Mouse (Mus musculus) forebrain, embryonic 13.5 days (tissue): ENCODE measurements at regions not wholly inside any gene's neighbourhood (a gene's known extent, or its start where the extent isn't known, plus 50 kb on each side); places are given as distances from the start of the nearest gene placed in this dataset.
"Not testable (repeated sequence)": the region's sequence is repeated elsewhere in the genome, so short reads cannot be mapped to it uniquely, and the experiment has no call there.

Source experiments
- ATAC-seq: fragments of 200-750 bp; cut with Nextera tagmentation; 2 replicates; pipeline ENCODE4 v1.8.0; 2017
- H3K27ac ChIP-seq: fragments of 300-500 bp; sonication (generic); 2 replicates; pipeline ENCODE4 v1.5.1; 2015; ENCODE audit warnings: inconsistent platforms, mild to moderate bottlenecking, moderate library complexity
- H3K27me3 ChIP-seq: fragments of 300-500 bp; sonication (generic); 2 replicates; pipeline ENCODE4 v1.6.1; 2015; ENCODE audit warnings: mild to moderate bottlenecking, inconsistent platforms
- H3K36me3 ChIP-seq: fragments of 300-500 bp; sonication (generic); 2 replicates; pipeline ENCODE4 v1.6.1; 2015; ENCODE audit warnings: mild to moderate bottlenecking, inconsistent platforms; ENCODE audit not compliant: poor library complexity, severe bottlenecking
- H3K4me1 ChIP-seq: fragments of 300-500 bp; sonication (generic); 2 replicates; pipeline ENCODE4 v1.6.1; 2015; ENCODE audit warnings: inconsistent platforms
- H3K4me2 ChIP-seq: fragments of 300-500 bp; sonication (generic); 2 replicates; pipeline ENCODE4 v1.6.1; 2015; ENCODE audit warnings: inconsistent platforms, mild to moderate bottlenecking, moderate library complexity
- H3K4me3 ChIP-seq: fragments of 300-500 bp; sonication (generic); 2 replicates; pipeline ENCODE4 v1.5.1; 2015; ENCODE audit warnings: mild to moderate bottlenecking, inconsistent platforms
- H3K9ac ChIP-seq: fragments of 300-500 bp; sonication (generic); 2 replicates; pipeline ENCODE4 v1.6.1; 2015; ENCODE audit warnings: mild to moderate bottlenecking, inconsistent platforms
- H3K9me3 ChIP-seq: fragments of 300-500 bp; sonication (generic); replicated peaks from 2 replicates; pipeline ENCODE4 v1.6.1; 2016; ENCODE audit warnings: inconsistent platforms
- WGBS: fragments of 180-500 bp; shearing (Covaris S2); methylation state at CpG from one replicate; pipeline ENCODE4 v1.1.7; 2015; 5-methylcytosine and 5-hydroxymethylcytosine counted together

GRCm38 (mm10) chr5:45382804-45383203 lies 67.2 kb downstream of the Qdpr start:
- Histone ChIP-seq H3K4me3 (no peak overlapping the region), H3K27ac (no peak overlapping the region), H3K4me2 (no peak overlapping the region), H3K9ac (no peak overlapping the region), H3K9me3 (no peaks in the 10 kb centered on the region), H3K27me3 (no peaks in the 10 kb centered on the region), H3K4me1 (no peaks in the 10 kb centered on the region), H3K36me3 (no peaks in the 10 kb centered on the region)
- no peak for ATAC-seq
- WGBS = 90% methylated on average over 2 of the region's 2 CpGs

DNA sequence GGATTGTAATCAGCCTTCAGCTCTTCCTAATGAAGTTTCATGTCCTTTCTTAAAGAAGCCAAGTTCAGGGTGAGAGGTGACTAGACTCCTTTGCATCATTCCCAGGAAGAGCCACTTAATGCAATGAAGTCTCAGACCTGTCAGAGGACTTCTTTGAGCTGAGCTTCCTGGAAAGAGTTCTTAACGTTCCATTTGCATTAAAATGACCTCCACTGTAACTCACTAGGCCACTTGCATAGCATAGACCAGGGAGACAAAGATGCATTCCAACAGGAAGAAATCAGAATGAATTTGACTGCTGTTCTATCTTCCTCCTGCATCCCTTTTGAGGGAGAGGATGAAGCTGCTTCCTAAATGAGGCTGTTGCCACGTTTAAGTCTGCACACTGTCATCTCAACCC lies 71.5 kb downstream of the Qdpr start:
- H3K4me3 ChIP-seq = no peak overlapping the region
- H3K9me3 ChIP-seq = no peaks in the 10 kb centered on the region
- H3K9ac ChIP-seq = no peak overlapping the region
- WGBS = 9% methylated on average over 2 of the region's 2 CpGs
- H3K27me3 ChIP-seq = no peaks in the 10 kb centered on the region
- no peaks in the 10 kb centered on the region for H3K36me3 ChIP-seq
- no peaks in the 10 kb centered on the region for H3K4me1 ChIP-seq
- no peak overlapping the region for H3K4me2 ChIP-seq
- no peak overlapping the region for H3K27ac ChIP-seq
- ATAC-seq = no peak

GRCm38 (mm10) chr5:45373069-45373468 lies 77.0 kb downstream of the Qdpr start:
- no peaks in the 10 kb centered on the region for H3K9me3 ChIP-seq
- no peaks in the 10 kb centered on the region for H3K27me3 ChIP-seq
- no peaks in the 10 kb centered on the region for H3K4me1 ChIP-seq
- WGBS = 89% methylated on average over 2 of the region's 2 CpGs
- no peak for ATAC-seq
- no peak overlapping the region for H3K4me3 ChIP-seq
- H3K4me2 ChIP-seq = no peak overlapping the region
- no peak overlapping the region for H3K9ac ChIP-seq
- H3K27ac ChIP-seq = no peak overlapping the region
- no peaks in the 10 kb centered on the region for H3K36me3 ChIP-seq

- 88% methylated on average over 6 of the region's 6 CpGs for whole genome bisulfite sequencing
- Histone ChIP-seq H3K4me1 (no peaks in the 10 kb centered on the region), H3K9ac (no peak overlapping the region), H3K9me3 (no peaks in the 10 kb centered on the region), H3K27ac (no peak overlapping the region), H3K4me2 (no peak overlapping the region), H3K27me3 (no peaks in the 10 kb centered on the region), H3K36me3 (no peaks in the 10 kb centered on the region), H3K4me3 (no peak overlapping the region)
- ATAC-seq = no peak
Measured at GRCm38 (mm10) chr5:45368451-45368850, 81.6 kb downstream of the Qdpr start.

GRCm38 (mm10) chr5:45360189-45360588 lies 89.8 kb downstream of the Qdpr start:
- no peaks in the 10 kb centered on the region for H3K36me3 ChIP-seq
- H3K27me3 ChIP-seq = no peaks in the 10 kb centered on the region
- H3K9me3 ChIP-seq = no peaks in the 10 kb centered on the region
- H3K27ac ChIP-seq = no peak overlapping the region
- H3K4me3 ChIP-seq = no peak overlapping the region
- no peak overlapping the region for H3K9ac ChIP-seq
- H3K4me1 ChIP-seq = no peaks in the 10 kb centered on the region
- H3K4me2 ChIP-seq = no peak overlapping the region
- no peak for ATAC-seq

DNA sequence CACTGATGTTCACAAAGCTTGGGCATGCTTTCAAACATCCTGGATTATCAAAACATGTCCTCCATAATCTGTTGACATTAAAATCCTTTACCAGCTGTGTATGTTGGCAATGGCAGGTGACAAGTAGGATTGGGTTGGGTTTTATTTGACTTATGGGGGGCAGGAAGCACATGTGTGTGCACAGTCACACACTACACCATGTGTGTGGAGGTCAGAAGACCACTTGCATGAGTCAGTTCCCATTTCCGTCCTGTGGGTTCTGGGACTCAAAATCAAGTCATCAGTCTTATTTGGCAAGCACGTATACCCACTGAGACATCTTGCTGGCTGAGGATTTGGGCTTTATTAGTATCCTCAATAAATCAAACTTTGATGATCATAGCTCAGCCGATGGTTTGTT lies 109.6 kb downstream of the Qdpr start:
- ATAC-seq = no peak

DNA sequence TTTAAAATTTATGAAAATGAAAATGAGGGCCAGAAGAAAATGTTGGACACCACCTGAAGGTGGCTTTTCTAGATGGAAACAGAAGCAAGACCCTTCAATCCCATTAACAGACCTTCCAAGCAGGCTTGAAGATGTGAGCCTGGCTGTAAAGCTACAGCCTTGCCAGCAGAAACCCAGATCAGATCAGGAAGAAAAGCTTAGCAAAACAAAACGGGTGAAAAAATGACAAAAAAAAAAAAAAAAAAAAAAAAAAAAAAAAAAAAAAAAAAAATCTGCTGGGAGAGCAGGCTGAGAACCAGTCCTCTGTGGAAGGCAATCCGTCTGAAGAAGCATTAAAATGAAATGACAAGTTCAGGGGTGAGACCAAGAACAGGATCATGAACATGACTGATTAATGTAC lies 113.2 kb downstream of the Qdpr start:
- Histone ChIP-seq H3K27ac (no peak overlapping the region), H3K9me3 (no peaks in the 10 kb centered on the region), H3K9ac (no peak overlapping the region), H3K4me1 (no peaks in the 10 kb centered on the region), H3K4me3 (no peak overlapping the region), H3K27me3 (no peaks in the 10 kb centered on the region), H3K36me3 (no peaks in the 10 kb centered on the region), H3K4me2 (no peak overlapping the region)
- WGBS = 80% methylated on average over 2 of the region's 2 CpGs
- ATAC-seq = no peak

More for the DNA sequence above, 109.6 kb downstream of the Qdpr start:
- Histone ChIP-seq H3K27ac (no peak overlapping the region), H3K4me2 (no peak overlapping the region), H3K4me3 (no peak overlapping the region), H3K4me1 (no peaks in the 10 kb centered on the region), H3K9ac (no peak overlapping the region), H3K36me3 (no peaks in the 10 kb centered on the region), H3K27me3 (no peaks in the 10 kb centered on the region), H3K9me3 (no peaks in the 10 kb centered on the region)
- WGBS = 90% methylated on average over 3 of the region's 3 CpGs

DNA sequence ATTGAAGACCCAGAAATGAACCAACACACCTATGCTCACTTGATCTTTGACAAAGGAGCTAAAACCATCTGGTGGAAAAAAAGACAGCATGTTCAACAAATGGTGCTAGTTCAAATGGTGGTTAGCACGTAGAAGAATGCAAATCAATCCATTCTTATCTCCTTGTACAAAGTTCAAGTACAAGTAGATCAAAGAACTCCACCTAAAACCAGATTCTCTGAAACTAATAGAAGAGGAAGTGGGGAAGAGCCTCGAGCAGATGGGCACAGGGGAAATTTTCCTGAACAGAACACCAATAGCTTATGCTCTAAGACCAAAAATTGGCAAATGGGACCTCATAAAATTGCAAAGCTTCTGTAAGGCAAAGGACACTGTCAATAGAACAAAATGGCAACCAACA lies 125.6 kb downstream of the Qdpr start:
- H3K4me1 ChIP-seq, H3K9me3 ChIP-seq, ATAC-seq, H3K4me2 ChIP-seq, H3K27ac ChIP-seq, H3K36me3 ChIP-seq, H3K9ac ChIP-seq, H3K27me3 ChIP-seq, H3K4me3 ChIP-seq: not testable (repeated sequence)
- WGBS = 75% methylated on average over 2 of the region's 2 CpGs

DNA sequence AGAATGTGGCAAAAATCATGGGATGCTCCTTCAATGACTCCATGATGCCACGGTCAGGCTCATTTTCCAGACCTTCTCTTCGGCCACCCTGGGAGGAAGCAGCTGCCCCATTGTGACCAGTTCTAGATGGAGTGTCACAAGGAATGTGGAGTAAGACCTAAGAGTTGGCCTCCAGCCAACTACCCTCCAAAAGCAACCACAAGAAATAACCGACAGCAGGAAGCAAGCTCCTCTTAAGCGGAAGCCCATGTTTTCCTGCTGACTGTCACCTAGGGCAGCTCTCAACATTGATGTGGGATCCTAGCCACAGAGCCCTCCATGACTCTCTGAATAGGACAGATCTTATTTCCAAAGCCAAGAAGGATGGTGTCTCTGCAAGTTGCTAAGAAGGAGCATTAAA lies 126.5 kb downstream of the Qdpr start:
- ATAC-seq = no peak
- H3K9me3 ChIP-seq = no peaks in the 10 kb centered on the region
- WGBS = 87% methylated on average over 4 of the region's 4 CpGs

DNA sequence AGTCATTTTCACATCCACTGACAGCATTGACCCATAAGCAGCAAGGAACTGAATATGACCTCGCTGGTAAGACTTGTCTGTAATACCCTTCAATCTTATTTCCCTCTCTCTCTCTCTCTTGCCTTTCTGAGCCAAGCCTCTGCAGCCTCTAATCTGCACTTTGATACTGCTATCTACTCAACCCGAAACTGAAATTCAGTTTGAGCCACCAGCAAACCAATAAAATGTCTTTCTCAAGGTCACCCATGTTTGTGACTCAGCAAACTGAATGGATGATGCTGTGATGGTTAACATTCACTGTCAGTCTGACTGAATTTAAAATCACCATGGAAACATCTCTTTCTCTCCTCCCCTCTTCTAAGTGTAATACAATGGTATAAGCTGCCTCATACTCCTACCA lies 132.0 kb downstream of the Qdpr start:
- 85% methylated on average over 2 of the region's 2 CpGs for WGBS
- no peak for ATAC-seq
- Histone ChIP-seq H3K4me1 (no peaks in the 10 kb centered on the region), H3K27ac (no peak overlapping the region), H3K9ac (no peak overlapping the region), H3K27me3 (no peaks in the 10 kb centered on the region), H3K9me3 (no peaks in the 10 kb centered on the region), H3K36me3 (no peaks in the 10 kb centered on the region), H3K4me2 (no peak overlapping the region), H3K4me3 (no peak overlapping the region)

More for the DNA sequence above, 126.5 kb downstream of the Qdpr start:
- Histone ChIP-seq H3K27ac (no peak overlapping the region), H3K4me2 (no peak overlapping the region), H3K27me3 (no peaks in the 10 kb centered on the region), H3K4me3 (no peak overlapping the region), H3K9ac (no peak overlapping the region), H3K4me1 (no peaks in the 10 kb centered on the region), H3K36me3 (no peaks in the 10 kb centered on the region)

DNA sequence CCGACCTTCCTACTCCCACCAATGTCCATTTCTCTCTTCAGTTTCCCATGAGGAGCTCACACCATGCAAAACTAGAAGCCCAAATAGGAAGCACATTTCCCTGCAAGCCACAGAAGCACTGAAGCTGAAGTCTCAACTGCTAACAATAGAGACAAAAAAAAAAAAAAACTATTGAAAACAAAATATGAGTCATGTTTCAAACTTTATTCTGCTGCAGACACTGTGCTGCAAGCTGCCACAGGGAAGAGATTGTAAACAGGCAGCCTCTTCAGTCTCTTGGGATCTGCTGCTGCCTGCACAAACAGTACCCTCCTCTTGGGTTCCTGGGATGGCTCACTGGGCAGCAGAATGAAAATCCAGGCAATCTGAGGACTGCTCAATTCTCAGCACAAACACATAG lies 148.9 kb downstream of the Qdpr start:
- WGBS = 94% methylated on average over 1 of the region's 1 CpGs
- no peaks in the 10 kb centered on the region for H3K4me1 ChIP-seq
- H3K4me2 ChIP-seq = no peak overlapping the region

GRCm38 (mm10) chr5:45298872-45299271 lies 151.2 kb downstream of the Qdpr start:
- no peak overlapping the region for H3K4me3 ChIP-seq
- ATAC-seq = no peak
- no peak overlapping the region for H3K4me2 ChIP-seq
- no peaks in the 10 kb centered on the region for H3K36me3 ChIP-seq
- H3K27me3 ChIP-seq = no peaks in the 10 kb centered on the region
- 68% methylated on average over 2 of the region's 2 CpGs for WGBS
- H3K9me3 ChIP-seq = no peaks in the 10 kb centered on the region
- no peak overlapping the region for H3K9ac ChIP-seq
- H3K4me1 ChIP-seq = no peaks in the 10 kb centered on the region
- H3K27ac ChIP-seq = no peak overlapping the region

More for the DNA sequence above, 148.9 kb downstream of the Qdpr start:
- ATAC-seq = no peak
- Histone ChIP-seq H3K27ac (no peak overlapping the region), H3K36me3 (no peaks in the 10 kb centered on the region), H3K9ac (no peak overlapping the region), H3K9me3 (no peaks in the 10 kb centered on the region), H3K4me3 (no peak overlapping the region), H3K27me3 (no peaks in the 10 kb centered on the region)

DNA sequence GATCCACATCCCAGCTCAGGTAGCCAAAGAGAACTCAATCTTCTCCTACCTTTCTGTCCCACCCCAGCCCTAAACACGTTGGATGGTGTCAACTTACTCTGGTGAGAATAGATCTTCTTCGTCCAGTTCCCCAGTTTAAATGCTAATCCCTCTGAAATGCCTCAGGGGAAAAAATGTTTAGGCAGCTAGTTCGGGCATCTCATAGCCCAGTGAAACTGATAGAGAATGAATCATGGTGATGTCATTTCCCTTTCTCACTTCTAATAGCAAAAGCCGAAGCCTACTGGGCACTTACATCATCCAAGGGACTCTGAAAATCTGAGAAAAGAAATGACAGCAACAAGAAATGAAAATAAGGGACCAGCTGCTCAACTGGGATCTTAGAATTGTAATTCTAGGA lies 154.9 kb downstream of the Qdpr start:
- Histone ChIP-seq H3K27ac (no peak overlapping the region), H3K9ac (no peak overlapping the region), H3K4me3 (no peak overlapping the region), H3K4me1 (no peaks in the 10 kb centered on the region), H3K36me3 (no peaks in the 10 kb centered on the region), H3K27me3 (no peaks in the 10 kb centered on the region), H3K9me3 (no peaks in the 10 kb centered on the region), H3K4me2 (no peak overlapping the region)
- ATAC-seq = no peak
- 61% methylated on average over 4 of the region's 4 CpGs for WGBS
